Mouse (Mus musculus) hindbrain, embryonic 10.5 days (tissue): Measurements from ENCODE around the gene C2. TPM values are rescaled to one million over a fixed set of nuclear protein-coding genes. Genes with fewer than 3 reads are reported as not detected.

Experiments used
- DNase-seq: peaks from one replicate; pipeline ENCODE4 v3.0.0-alpha.2; 2017; ENCODE audit warnings: low spot score
- H3K27ac ChIP-seq: fragments of 300-500 bp; sonication (generic); 2 replicates; pipeline ENCODE4 v1.5.1; 2016; ENCODE audit warnings: mild to moderate bottlenecking, moderate library complexity
- H3K27me3 ChIP-seq: fragments of 300-500 bp; sonication (generic); 2 replicates; pipeline ENCODE4 v1.6.1; 2016; ENCODE audit warnings: mild to moderate bottlenecking; ENCODE audit not compliant: poor library complexity, insufficient read depth, severe bottlenecking
- H3K36me3 ChIP-seq: fragments of 300-500 bp; sonication (generic); 2 replicates; pipeline ENCODE4 v1.6.1; 2016; ENCODE audit warnings: mild to moderate bottlenecking, moderate library complexity
- H3K4me1 ChIP-seq: fragments of 300-500 bp; sonication (generic); replicated peaks from 2 replicates; pipeline ENCODE4 v1.6.1; 2016; ENCODE audit warnings: mild to moderate bottlenecking
- H3K4me3 ChIP-seq: fragments of 300-500 bp; sonication (generic); 2 replicates; pipeline ENCODE4 v1.5.1; 2016; ENCODE audit warnings: mild to moderate bottlenecking, moderate library complexity
- H3K9me3 ChIP-seq: fragments of 300-500 bp; sonication (generic); 2 replicates; pipeline ENCODE4 v1.6.1; 2016; ENCODE audit warnings: mild to moderate bottlenecking, moderate library complexity
- WGBS: fragments of 180-500 bp; shearing (Covaris S2); methylation state at CpG from one replicate; pipeline ENCODE4 v1.1.7; 2016; 5-methylcytosine and 5-hydroxymethylcytosine counted together
- polyA plus RNA-seq: library from polyadenylated mRNA; unstranded; fragments of >200 nt; fragmentation: Nextera tagmentation; extraction: Ambion mirVana; gene quantifications from 2 replicates; pipeline ENCODE4 v1.2.1, GENCODE M21; 2016

C2 gene
- 0.58 and 1.0 TPM in 2 replicates for polyA plus RNA-seq

DNA sequence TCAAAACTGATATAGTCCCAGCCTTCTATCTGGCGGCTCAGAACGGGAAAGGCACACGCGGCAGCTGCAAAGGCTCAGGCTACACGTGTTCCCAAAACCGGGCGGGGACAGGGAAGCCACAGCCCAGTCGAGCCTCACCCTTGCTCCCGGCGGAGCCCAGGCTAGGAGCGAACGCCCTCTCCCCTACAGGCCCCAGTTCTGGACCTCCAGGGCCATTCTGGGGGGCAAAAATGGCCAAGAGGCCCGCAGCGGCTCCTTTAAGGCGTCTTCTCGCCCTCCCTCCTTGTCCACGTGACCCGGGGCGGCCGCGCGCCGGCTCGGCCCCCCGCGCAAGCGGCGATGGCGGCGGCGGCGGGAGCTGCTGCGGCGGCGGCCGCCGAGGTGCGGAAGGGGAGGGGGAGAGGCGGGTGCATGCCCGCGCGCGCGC is at the start of gene C2, which contains the start of gene Ehmt2:
TSS of gene C2 (minus strand) at position 106 of the 427 bp plus-strand sequence.
TSS of gene Ehmt2 (plus strand) at position 310 of the 427 bp plus-strand sequence.
- H3K36me3 ChIP-seq, result peaks cover 40% of the 10 kb centered on the region
- peaks cover 64% of the 10 kb centered on the region for H3K4me1 ChIP-seq
- peak; percentile 86 for DNase-seq
- H3K27ac ChIP-seq, result peak within 1 kb of the TSS; percentile 100
- H3K27me3 ChIP-seq, result no peaks in the 10 kb centered on the region
- 0% methylated on average over 38 of the region's 44 CpGs for WGBS
- H3K4me3 ChIP-seq, result peak within 1 kb of the TSS; percentile 99
- peaks cover 4% of the 10 kb centered on the region; the same call in 1 of the 2 replicates for H3K9me3 ChIP-seq

DNA sequence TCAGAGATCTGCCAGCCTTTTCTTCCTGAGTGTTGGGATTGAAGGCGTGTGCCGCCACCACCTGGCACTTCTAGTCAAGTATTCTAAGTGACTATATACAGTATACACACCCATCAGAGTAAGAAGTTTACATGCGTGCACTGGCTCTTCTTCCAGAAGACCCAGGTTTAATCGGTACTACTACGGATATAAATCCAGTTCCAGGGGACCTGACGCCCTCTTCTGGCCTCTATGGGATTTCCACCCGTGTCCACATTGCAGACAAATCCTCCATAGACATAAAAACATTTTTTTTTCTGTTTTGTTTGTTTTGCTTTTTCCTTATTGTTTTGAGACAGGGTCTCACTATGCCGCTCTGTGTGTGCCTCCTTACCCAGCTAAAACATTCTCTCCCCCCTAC is 49.5 kb upstream of the C2 start:
- H3K4me3 ChIP-seq, result no peak overlapping the region
- H3K4me1 ChIP-seq, result peaks cover 12% of the 10 kb centered on the region
- DNase-seq, result peak; percentile 48
- 32% methylated on average over 8 of the region's 8 CpGs for WGBS
- peaks cover 25% of the 10 kb centered on the region for H3K36me3 ChIP-seq
- H3K9me3 ChIP-seq, result no peaks in the 10 kb centered on the region
- no peaks in the 10 kb centered on the region for H3K27me3 ChIP-seq
- no peak overlapping the region for H3K27ac ChIP-seq

DNA sequence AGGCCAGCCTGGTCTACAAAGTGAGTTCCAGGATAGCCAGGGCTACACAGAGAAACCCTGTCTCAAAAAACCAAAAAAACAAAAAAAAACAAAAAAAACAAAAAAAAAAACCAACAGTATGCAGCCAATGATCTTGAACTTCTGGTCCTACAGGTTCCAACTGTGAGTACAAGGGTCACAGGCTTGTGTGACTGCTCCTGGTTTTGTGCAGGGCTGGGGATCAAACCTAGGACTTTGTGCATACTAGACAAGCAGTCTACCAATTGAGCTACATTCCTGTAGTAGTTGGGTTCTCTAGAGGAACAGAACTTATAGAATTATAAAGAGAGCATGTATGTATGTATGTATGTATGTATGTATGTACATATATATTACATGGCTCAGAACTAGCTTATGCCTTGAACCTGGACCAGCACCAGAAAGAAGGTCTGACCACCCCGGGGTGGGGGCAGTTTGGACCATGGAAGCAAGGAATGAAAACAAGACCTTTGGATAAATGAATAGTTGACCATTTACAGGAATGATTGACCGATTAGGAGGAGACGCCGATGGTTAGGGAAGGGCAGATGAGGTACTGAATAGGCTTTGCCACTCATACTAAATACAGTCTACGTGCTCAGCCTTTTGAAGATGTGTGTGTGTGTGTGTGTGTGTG is 48.5 kb upstream of the C2 start:
- Histone ChIP-seq H3K27ac (no peak overlapping the region), H3K9me3 (no peaks in the 10 kb centered on the region), H3K36me3 (peaks cover 24% of the 10 kb centered on the region), H3K4me3 (no peak overlapping the region), H3K4me1 (peaks cover 16% of the 10 kb centered on the region), H3K27me3 (no peaks in the 10 kb centered on the region)
- 91% methylated on average over 5 of the region's 5 CpGs for WGBS
- DNase-seq, result no peak

DNA sequence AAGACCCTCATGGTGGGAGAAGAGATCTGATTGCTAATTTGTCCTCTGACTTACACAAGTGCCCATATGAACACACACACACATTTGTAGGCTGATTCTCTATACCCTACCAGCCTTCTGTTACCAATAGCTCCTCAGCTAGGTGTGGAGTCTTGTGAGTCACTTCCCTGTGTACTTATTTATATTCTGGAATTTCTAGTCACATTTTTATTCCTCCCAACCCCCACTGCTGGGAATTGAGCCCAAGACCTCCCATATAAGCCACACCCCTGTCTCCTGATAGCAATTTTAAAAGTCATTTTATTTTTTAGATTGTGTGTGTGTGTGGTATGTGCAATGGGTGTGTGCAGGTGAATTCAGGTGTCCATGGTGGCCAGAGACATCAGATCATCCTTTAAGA is 46.3 kb upstream of the C2 start:
- Histone ChIP-seq H3K4me3 (no peak overlapping the region), H3K9me3 (no peaks in the 10 kb centered on the region), H3K4me1 (peaks cover 8% of the 10 kb centered on the region), H3K27ac (no peak overlapping the region), H3K36me3 (peaks cover 1% of the 10 kb centered on the region), H3K27me3 (no peaks in the 10 kb centered on the region)
- no peak for DNase-seq

DNA sequence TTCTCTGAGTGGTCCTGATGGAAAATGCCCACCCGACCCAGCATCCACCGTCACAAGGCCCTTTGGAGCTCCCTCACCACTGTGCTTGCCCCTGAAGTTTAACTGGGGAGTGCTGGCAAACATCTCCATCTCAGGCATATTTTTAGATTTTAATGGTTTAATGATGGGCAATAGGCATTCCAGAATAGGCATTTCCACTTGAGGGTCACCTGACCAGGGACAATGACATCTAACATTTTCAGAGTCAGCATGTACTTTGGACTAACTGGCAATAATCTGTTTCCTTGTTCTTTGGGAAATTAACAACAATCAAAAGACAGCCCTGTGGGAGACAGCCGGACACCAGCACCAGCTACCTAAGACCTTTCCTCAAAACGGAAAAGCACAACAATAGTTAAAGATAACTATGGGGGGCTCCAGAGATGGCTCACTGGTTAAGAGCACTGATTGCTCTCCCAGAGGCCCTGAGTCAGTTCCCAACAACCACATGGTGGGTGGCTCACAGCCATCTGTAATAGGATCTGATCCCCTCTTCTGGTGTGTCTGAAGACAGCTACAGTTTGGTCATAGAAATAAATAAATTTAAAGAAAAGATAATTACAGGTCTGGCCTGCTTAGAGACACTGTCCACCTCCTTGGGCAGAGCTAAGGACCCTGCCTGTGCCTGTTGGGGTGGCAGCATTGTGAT is 45.2 kb upstream of the C2 start:
- Histone ChIP-seq H3K27me3 (no peaks in the 10 kb centered on the region), H3K9me3 (no peaks in the 10 kb centered on the region), H3K27ac (no peak overlapping the region), H3K36me3 (no peaks in the 10 kb centered on the region), H3K4me3 (no peak overlapping the region), H3K4me1 (peaks cover 8% of the 10 kb centered on the region)
- DNase-seq, result no peak
- WGBS, result 87% methylated on average over 4 of the region's 4 CpGs

DNA sequence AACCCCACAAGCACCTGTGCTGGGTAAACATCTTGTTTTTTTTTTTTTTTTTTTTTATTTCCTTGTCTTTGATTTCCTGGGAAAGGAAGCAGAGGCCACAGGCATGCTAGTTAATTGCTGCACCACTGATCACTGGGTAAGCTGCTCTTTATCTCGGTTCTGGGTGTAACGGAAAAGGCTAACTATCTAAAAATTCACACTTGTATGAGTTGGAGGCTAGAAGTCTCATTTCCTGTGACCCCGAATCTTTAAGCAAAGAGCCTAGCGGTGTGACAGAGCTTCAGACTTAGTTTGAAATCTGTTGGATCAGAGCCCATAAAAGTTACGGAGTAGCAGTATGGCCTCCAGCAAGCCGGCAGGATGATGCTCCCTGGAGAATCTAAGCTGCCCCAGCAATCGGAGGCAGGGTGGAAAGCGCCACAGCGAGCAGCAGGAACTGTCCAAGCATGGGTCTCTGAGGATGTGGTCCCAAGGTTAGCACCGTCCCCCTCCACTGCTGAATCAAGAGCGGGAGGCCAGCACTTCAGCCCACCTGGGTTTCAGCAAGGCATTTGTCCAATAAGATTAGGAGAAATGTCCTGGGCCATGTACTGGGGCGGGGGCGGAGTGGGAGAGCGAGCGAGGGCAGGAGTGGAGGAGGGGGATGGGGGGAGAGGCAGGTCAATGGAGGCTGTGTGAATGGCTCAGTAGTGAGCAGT is 43.4 kb upstream of the C2 start:
- H3K36me3 ChIP-seq, result no peaks in the 10 kb centered on the region
- 10% methylated on average over 15 of the region's 15 CpGs for WGBS
- peaks cover 8% of the 10 kb centered on the region for H3K4me1 ChIP-seq
- H3K27ac ChIP-seq, result peak overlapping the region; percentile 86
- H3K27me3 ChIP-seq, result no peaks in the 10 kb centered on the region
- peak; percentile 52 for DNase-seq
- H3K4me3 ChIP-seq, result peak overlapping the region; percentile 46
- H3K9me3 ChIP-seq, result no peaks in the 10 kb centered on the region

DNA sequence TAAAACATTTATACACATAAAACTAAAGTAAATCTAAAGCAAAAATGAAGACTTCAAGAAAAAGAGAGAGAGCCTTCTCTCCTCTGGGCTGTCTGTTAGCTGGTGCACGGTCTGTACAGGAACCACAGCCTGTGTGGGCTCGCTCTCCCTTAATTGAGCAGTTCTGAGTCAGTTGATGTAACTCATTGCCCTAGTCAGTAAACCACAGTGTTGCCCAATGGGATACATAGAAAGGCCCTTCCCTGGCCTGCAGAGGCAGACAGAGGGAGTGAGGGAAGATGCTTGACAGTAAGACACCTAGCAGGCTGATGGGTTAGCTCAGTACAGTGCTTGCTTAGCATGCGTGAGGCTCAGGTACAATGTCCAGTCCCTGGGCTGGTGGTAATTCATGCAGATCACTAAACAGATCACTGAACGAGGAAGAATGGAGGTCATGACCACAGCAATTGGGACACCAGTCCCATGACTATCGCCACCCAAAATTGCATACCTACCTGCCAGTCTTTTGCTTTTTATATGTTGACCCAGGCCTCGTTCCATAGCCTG is 40.0 kb upstream of the C2 start:
- H3K27ac ChIP-seq, result no peak overlapping the region
- DNase-seq, result no peak
- H3K4me1 ChIP-seq, result peaks cover 26% of the 10 kb centered on the region
- H3K27me3 ChIP-seq, result no peaks in the 10 kb centered on the region
- H3K4me3 ChIP-seq, result no peak overlapping the region
- H3K36me3 ChIP-seq, result peaks cover 15% of the 10 kb centered on the region
- H3K9me3 ChIP-seq, result no peaks in the 10 kb centered on the region
- 85% methylated on average over 6 of the region's 6 CpGs for WGBS

DNA sequence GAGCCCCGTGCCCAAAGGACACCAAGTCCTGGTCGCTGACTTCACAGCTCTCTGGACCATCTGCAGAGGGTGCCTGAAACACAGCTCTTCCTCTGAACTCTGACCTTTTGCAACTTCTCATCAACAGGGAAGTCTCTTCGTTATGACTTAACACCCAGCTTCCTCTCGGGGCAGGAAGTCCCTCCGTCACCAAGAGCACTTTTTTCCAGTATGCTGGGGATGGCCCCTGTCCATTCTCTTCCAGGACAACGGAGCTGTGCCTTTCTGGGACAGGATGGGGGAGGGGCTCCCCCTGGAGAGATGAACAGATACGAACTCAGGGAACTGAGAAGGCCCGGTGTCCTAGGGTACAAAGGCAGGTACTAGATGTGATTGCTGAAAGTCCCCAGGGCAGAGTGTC is 36.8 kb upstream of the C2 start:
- Histone ChIP-seq H3K4me3 (peak overlapping the region; percentile 16; the same call in 1 of the 2 replicates), H3K27ac (peak overlapping the region; percentile 43; the same call in 1 of the 2 replicates), H3K9me3 (no peaks in the 10 kb centered on the region), H3K36me3 (peaks cover 15% of the 10 kb centered on the region), H3K27me3 (no peaks in the 10 kb centered on the region), H3K4me1 (peaks cover 31% of the 10 kb centered on the region)
- no peak for DNase-seq
- WGBS, result 48% methylated on average over 8 of the region's 8 CpGs

DNA sequence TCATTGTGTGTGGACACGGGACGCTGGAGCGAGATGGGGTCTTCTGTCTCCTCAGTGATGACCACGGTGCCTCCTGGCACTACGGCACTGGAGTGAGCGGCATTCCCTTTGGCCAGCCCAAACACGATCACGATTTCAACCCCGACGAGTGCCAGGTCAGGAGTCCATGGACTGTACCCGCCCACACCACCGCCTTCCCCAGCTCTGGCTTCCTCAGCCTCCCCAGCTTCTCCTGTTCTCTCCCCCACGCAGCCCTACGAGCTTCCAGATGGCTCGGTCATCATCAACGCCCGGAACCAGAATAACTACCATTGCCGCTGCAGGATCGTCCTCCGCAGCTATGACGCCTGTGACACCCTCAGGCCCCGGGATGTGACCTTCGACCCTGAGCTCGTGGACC is 36.0 kb upstream of the C2 start:
- H3K4me1 ChIP-seq, result peaks cover 31% of the 10 kb centered on the region
- no peaks in the 10 kb centered on the region for H3K27me3 ChIP-seq
- H3K9me3 ChIP-seq, result no peaks in the 10 kb centered on the region
- 60% methylated on average over 24 of the region's 24 CpGs for WGBS
- H3K4me3 ChIP-seq, result peak overlapping the region; percentile 16; the same call in 1 of the 2 replicates
- H3K27ac ChIP-seq, result peak overlapping the region; percentile 43; the same call in 1 of the 2 replicates
- peaks cover 15% of the 10 kb centered on the region for H3K36me3 ChIP-seq
- no peak for DNase-seq

DNA sequence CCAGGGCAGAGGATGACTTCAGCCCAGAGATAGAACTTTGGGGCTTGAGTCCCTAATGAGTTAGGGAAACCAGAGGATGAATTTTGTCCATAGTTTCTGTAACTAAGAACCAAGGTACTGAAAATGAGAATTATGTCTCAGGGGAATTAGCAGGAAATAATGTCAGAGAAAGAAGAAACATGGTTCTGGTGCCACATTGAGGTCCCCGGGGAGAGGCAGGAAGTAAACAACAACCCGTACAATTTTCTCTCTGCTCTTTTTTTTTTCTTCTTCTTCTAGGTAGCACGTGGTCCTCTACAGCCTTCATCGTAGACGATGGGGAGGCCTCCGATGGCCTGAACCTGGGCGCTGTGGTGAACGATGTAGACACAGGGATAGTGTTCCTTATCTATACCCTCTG is 34.2 kb upstream of the C2 start:
- peak overlapping the region; percentile 68 for H3K4me3 ChIP-seq

DNA sequence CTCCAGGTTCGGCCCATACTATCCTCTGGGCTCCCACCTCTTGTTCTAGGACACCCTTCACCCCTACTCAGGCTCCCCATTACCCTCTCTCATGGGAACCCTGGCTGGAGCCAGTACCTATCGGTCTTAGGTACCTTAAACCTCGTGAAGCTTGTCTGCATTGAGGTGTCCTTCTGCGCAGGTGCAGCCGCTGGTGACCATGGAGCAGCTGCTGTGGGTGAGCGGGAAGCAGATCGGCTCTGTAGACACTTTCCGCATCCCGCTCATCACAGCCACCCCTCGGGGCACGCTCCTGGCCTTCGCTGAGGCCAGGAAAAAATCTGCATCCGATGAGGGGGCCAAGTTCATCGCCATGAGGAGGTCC is 33.7 kb upstream of the C2 start:
- Histone ChIP-seq H3K27me3 (no peaks in the 10 kb centered on the region), H3K36me3 (peaks cover 15% of the 10 kb centered on the region), H3K4me1 (peaks cover 31% of the 10 kb centered on the region), H3K9me3 (no peaks in the 10 kb centered on the region), H3K4me3 (peak overlapping the region; percentile 68), H3K27ac (peak overlapping the region; percentile 86)
- DNase-seq, result peak; percentile 28
- WGBS, result 17% methylated on average over 14 of the region's 14 CpGs

More for the DNA sequence above, 34.2 kb upstream of the C2 start:
- no peak for DNase-seq
- Histone ChIP-seq H3K27ac (no peak overlapping the region), H3K9me3 (no peaks in the 10 kb centered on the region), H3K36me3 (peaks cover 15% of the 10 kb centered on the region), H3K4me1 (peaks cover 31% of the 10 kb centered on the region), H3K27me3 (no peaks in the 10 kb centered on the region)
- 90% methylated on average over 8 of the region's 8 CpGs for WGBS

DNA sequence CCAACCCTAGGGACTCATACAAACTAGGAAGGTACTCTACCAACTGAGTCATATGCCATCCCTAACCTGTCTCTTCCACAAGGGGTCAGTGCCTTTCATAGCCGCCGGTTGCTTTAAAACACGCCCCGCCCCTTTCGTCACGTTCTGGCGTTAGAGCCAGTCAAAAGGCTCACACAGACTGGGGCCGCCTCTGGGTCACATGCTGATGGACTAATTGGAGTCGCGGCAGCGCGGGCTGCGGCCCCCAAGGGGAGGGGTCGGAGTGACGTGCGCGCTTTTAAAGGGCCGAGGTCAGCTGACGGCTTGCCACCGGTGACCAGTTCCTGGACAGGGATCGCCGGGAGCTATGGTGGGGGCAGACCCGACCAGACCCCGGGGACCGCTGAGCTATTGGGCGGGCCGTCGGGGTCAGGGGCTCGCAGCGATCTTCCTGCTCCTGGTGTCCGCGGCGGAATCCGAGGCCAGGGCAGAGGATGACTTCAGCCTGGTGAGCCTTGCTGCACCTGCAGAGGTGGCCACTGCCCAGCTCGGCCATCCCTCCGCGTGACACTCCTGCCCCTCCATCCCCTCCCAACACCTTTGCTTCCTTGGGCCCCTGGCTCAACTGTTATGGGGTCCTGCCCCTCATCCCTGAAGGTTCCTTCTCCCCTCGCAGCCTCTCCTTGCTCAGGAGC is 33.1 kb upstream of the C2 start, which contains the start of gene Neu1:
TSS of gene Neu1 (plus strand) at position 193 of the 674 bp plus-strand sequence.
- peak within 1 kb of the TSS; percentile 86 for H3K27ac ChIP-seq

More for the DNA sequence above, 33.1 kb upstream of the C2 start, which contains the start of gene Neu1:
- peaks cover 31% of the 10 kb centered on the region for H3K4me1 ChIP-seq
- peak within 1 kb of the TSS; percentile 68 for H3K4me3 ChIP-seq
- no peaks in the 10 kb centered on the region for H3K9me3 ChIP-seq
- WGBS, result under 1% methylated on average over 38 of the region's 38 CpGs
- peak; percentile 98 for DNase-seq
- H3K36me3 ChIP-seq, result peaks cover 15% of the 10 kb centered on the region
- H3K27me3 ChIP-seq, result no peaks in the 10 kb centered on the region
